Mouse (Mus musculus): ENCODE measurements around the gene Igfbp7. TPM values are rescaled to one million over a fixed set of nuclear protein-coding genes. Genes with fewer than 3 reads are reported as not detected.

Gene Igfbp7
- polyA plus RNA-seq (2012; rRNA removed; ENCODE audit: low replicate concordance) = 653 and 1,786 TPM in 2 replicates

DNA sequence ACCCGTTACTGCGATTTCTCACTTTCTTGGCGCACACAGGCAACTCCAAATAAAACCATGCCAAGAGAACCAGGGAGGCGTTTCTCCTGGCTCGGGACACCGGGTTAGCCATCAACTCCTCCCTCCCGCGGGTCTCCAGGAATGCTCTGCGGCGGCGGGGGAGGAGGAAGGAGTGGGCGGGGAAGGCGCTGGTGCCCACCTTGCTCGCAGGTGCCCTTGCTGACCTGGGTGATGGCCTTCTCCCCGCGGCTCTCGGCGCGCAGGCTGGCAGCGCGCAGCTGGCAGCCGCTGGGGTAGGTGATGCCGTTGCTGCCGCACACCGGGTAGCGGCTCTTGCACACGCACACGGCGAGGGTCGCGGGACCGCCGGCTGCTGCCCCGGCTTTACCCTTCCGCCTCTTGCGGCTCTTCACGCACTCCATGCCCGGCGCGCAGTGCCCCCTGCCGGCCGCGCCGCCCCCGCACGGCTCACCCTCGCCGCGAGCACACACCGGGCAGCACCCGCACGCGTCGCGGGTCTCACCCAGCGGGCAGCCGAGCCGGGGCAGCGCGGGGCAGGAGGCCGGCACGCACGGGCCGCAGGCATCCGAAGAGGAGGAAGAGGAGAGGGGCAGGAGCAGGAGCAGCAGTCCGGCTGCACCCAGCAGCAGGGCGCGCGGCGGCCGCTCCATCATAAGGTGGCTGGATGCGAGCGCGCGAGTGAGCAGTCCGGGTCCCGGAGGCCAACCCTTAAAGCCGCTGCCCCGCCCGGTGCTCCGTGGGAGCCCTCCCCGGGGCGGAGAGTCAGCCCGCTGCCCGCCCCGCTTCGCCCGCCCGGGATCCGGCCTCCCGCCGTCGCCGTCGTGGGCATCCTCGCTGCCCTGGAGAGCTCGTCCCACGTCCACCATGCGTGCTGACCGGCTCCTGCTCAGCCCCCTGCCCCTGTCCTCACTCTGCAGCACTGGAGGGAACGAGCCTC lies at the start of gene Igfbp7:
Gene Igfbp7 (minus strand): TSS at position 701 of the 958 bp plus-strand sequence.

GRCm38 (mm10) chr5:77309924-77310772 lies 97.7 kb downstream of the Igfbp7 start, which contains the start of the genes Noa1 and Polr2b:
Noa1 (minus strand) TSS chr5:77310084.
Polr2b (plus strand) TSS chr5:77310147.

Other genes starting within 250 kb of the Igfbp7 start
- gene Spink2, start 196.6 kb downstream of the Igfbp7 start, polyA plus RNA-seq (2012; rRNA removed; ENCODE audit: low replicate concordance) = not detected in 2 replicates
- 1.2 and 2.8 TPM in 2 replicates for gene Rest, start 142.6 kb downstream of the Igfbp7 start, polyA plus RNA-seq (2012; rRNA removed; ENCODE audit: low replicate concordance)
- 11.4 and 11.5 TPM in 2 replicates for gene Noa1, start 98.0 kb downstream of the Igfbp7 start, polyA plus RNA-seq (2012; rRNA removed; ENCODE audit: low replicate concordance)
- 1.6 and 9.7 TPM in 2 replicates for gene Polr2b, start 97.9 kb downstream of the Igfbp7 start, polyA plus RNA-seq (2012; rRNA removed; ENCODE audit: low replicate concordance)